Mouse (Mus musculus): ENCODE measurements at regions not wholly inside any gene's neighbourhood (a gene's known extent, or its start where the extent isn't known, plus 50 kb on each side); places are given as distances from the start of the nearest gene placed in this dataset.

DNA sequence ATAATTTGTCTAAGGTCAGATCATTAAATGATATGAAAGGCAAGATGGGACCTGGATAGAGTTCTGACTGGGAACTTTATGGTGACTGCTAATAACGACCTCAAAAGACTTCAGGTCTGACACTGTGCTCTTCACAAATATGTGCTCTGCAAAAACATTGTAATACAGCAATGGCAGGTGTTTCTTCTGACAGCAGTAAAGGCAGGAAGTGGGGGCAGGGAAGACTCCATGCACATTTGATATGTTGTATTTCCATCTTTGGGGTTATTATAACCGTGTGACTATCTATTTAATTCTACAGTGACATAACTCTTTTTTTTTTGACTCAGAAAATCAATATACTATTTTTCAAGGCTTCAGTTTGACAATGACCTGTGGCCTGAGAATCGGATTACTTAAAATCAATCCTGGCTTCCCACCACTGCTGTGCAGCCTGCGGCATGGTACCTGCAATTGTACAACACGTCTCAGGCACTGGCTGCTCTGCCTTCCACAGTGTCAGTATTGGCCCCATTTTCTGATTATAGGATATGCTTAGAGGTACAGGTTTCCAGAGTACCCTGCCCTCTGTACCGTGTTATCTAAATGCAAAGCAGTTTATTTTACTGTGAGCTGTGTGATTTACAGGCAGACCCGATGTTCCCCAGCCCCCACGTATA lies 139.4 kb downstream of the Klf6 start:
- no peaks in the 10 kb centered on the region for H3K4me1 ChIP-seq
- no peaks in the 10 kb centered on the region for H3K27me3 ChIP-seq
- H3K4me3 ChIP-seq (replicated peaks), result no peak overlapping the region
- no peak overlapping the region for H3K4me2 ChIP-seq (replicated peaks)
- no peak overlapping the region for H3K9ac ChIP-seq
- no peaks in the 10 kb centered on the region for H3K36me3 ChIP-seq
- 71% methylated on average over 8 of the region's 8 CpGs for WGBS
- H3K9me3 ChIP-seq (replicated peaks), result no peaks in the 10 kb centered on the region
- no peak overlapping the region for H3K27ac ChIP-seq (replicated peaks)
- ATAC-seq (ENCODE audit: insufficient number of reproducible peaks, low FRiP score, low TSS enrichment, low read depth), result no peak

DNA sequence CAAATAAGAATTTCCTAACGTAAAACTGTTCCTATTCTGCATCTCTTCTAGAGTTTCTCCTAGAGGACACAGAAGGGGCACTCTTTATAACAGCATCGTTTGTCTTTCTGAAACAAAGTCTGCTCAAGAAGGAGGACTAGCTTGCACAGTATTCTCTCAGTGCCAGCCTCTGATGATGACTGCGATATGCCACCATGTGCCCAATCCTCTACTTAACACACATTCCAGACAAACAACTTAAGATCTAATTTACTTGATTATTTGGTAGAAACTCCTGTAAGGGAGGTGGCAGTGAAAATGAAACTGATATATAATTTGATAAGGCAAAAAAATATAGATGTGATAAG lies 139.9 kb downstream of the Klf6 start:
- ATAC-seq (ENCODE audit: insufficient number of reproducible peaks, low FRiP score, low TSS enrichment, low read depth), result no peak
- 78% methylated on average over 3 of the region's 3 CpGs for WGBS
- Histone ChIP-seq H3K4me2 (replicated peaks) (no peak overlapping the region), H3K4me1 (no peaks in the 10 kb centered on the region), H3K27ac (replicated peaks) (no peak overlapping the region), H3K27me3 (no peaks in the 10 kb centered on the region), H3K9ac (no peak overlapping the region), H3K36me3 (no peaks in the 10 kb centered on the region), H3K9me3 (replicated peaks) (no peaks in the 10 kb centered on the region), H3K4me3 (replicated peaks) (no peak overlapping the region)

DNA sequence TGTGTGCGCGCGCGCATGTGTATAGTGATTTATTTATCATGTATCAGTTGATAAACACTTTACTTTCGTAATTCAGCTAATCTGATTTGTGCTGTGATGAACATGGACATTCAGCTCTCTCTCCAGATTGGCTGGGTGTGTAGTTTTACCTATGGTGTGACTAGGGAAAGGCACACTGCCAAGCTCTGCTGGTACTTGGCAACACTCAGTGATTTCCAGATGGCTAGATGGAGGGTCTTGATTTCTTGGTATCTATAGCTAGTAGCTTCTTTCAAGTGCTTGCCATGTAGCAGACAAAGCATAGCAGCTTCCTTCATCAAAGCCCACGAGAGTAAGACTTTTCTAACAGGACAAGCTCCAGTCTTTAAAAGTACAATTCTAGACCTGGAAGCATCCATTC lies 144.6 kb downstream of the Klf6 start:
- 85% methylated on average over 6 of the region's 6 CpGs for WGBS
- no peak for ATAC-seq (ENCODE audit: insufficient number of reproducible peaks, low FRiP score, low TSS enrichment, low read depth)

DNA sequence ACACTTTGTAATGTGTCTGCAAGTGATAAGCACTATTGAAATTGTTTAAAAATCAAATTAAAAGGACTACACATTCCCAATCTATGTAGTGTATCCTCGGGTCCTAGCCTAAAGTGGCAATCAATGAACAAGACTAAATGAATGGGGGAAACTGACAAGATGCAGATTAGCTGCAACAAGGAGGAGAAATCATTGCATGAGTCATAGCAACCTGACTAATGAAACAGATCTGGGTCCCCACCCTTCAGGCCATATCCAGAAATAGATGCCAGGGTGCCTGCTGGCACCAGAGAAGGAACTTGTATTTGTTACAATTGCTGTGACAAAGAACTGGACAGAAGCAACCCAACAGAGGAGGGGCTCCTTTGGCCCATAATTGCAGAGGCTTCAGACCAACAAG lies 148.4 kb downstream of the Klf6 start:
- no peak overlapping the region for H3K4me3 ChIP-seq (replicated peaks)
- no peaks in the 10 kb centered on the region for H3K4me1 ChIP-seq
- no peak overlapping the region for H3K4me2 ChIP-seq (replicated peaks)
- no peaks in the 10 kb centered on the region for H3K27me3 ChIP-seq
- no peak overlapping the region for H3K9ac ChIP-seq
- 78% methylated on average over 1 of the region's 1 CpGs for WGBS
- ATAC-seq (ENCODE audit: insufficient number of reproducible peaks, low FRiP score, low TSS enrichment, low read depth), result no peak
- no peaks in the 10 kb centered on the region for H3K36me3 ChIP-seq
- no peaks in the 10 kb centered on the region for H3K9me3 ChIP-seq (replicated peaks)
- H3K27ac ChIP-seq (replicated peaks), result no peak overlapping the region

More for the DNA sequence above, 144.6 kb downstream of the Klf6 start:
- no peaks in the 10 kb centered on the region for H3K9me3 ChIP-seq (replicated peaks)
- no peak overlapping the region for H3K4me2 ChIP-seq (replicated peaks)
- H3K4me1 ChIP-seq, result no peaks in the 10 kb centered on the region
- no peak overlapping the region for H3K27ac ChIP-seq (replicated peaks)
- H3K27me3 ChIP-seq, result no peaks in the 10 kb centered on the region
- H3K9ac ChIP-seq, result no peak overlapping the region
- H3K4me3 ChIP-seq (replicated peaks), result no peak overlapping the region
- H3K36me3 ChIP-seq, result no peaks in the 10 kb centered on the region

DNA sequence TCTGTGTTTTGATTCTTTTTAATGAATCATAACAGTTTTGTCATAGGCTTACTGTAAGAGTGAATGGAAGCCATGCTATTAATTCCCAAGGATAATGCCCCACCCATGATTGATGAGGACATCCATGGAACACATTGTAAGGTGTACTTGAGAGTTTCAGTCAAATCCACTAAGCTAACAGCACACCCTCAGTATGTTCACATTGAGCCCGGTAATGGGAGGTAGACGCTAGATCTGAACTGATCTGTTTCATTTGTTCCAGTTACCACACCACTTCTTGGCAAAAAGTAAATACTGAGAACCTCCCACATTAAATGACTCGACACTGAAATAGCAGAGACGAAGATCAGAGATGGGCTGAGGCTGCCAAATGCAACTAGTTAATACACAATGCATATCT lies 165.9 kb downstream of the Klf6 start:
- Histone ChIP-seq H3K9ac (no peak overlapping the region), H3K4me2 (replicated peaks) (no peak overlapping the region), H3K36me3 (no peaks in the 10 kb centered on the region), H3K4me1 (0 out of 2 replicates have a peak, but pooled peaks cover 8% of the 10 kb centered on the region), H3K4me3 (replicated peaks) (no peak overlapping the region), H3K27me3 (no peaks in the 10 kb centered on the region), H3K9me3 (replicated peaks) (no peaks in the 10 kb centered on the region), H3K27ac (replicated peaks) (no peak overlapping the region)
- ATAC-seq (ENCODE audit: insufficient number of reproducible peaks, low FRiP score, low TSS enrichment, low read depth), result no peak
- WGBS, result 74% methylated on average over 4 of the region's 4 CpGs

DNA sequence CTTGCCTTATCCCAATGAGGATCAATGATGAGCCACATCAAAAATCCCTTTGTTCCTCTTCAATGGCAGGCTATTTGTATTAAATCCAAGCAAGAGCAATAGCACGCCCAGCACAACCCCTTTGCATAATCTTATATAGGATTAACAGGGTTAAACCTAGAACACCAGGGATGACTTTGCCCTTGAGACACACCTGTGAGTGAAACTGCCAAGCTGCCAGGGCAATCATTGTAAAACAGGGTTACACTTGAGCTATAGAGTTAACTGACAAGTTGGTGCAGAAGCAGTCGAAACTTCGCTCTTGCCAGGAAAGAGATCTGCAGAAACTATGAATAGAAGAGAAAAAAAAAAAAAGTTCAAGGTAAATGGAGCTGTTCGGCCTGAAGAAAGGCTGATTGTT lies 167.6 kb downstream of the Klf6 start:
- Histone ChIP-seq H3K27ac (replicated peaks) (no peak overlapping the region), H3K9me3 (replicated peaks) (no peaks in the 10 kb centered on the region), H3K9ac (no peak overlapping the region), H3K36me3 (no peaks in the 10 kb centered on the region), H3K4me2 (replicated peaks) (no peak overlapping the region), H3K4me3 (replicated peaks) (no peak overlapping the region), H3K27me3 (no peaks in the 10 kb centered on the region), H3K4me1 (0 out of 2 replicates have a peak, but pooled peaks cover 8% of the 10 kb centered on the region)
- 25% methylated on average over 4 of the region's 4 CpGs for WGBS
- no peak for ATAC-seq (ENCODE audit: insufficient number of reproducible peaks, low FRiP score, low TSS enrichment, low read depth)

DNA sequence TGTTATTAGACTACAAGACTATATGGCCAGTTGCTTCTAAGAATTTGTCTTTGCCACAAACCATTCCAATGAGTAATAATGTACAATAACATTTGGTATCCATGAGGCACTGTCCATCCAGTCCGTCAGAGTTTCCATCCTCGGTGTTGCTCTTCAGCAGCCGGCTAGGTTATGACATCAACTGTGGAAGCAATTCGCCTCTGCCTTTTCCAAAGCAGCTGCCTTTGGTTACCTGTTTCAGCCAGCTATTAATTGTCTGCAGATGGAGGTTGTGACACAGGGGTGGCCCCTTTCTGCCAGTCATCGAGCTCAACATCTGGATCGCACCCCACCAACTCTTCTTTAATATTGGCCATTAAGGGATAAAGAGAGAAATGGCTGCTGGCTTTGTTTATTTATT lies 168.2 kb downstream of the Klf6 start:
- no peaks in the 10 kb centered on the region for H3K9me3 ChIP-seq (replicated peaks)
- H3K4me2 ChIP-seq (replicated peaks), result no peak overlapping the region
- 33% methylated on average over 6 of the region's 6 CpGs for WGBS
- 0 out of 2 replicates have a peak, but pooled peaks cover 8% of the 10 kb centered on the region for H3K4me1 ChIP-seq
- H3K36me3 ChIP-seq, result no peaks in the 10 kb centered on the region
- no peak for ATAC-seq (ENCODE audit: insufficient number of reproducible peaks, low FRiP score, low TSS enrichment, low read depth)
- H3K27me3 ChIP-seq, result no peaks in the 10 kb centered on the region
- no peak overlapping the region for H3K9ac ChIP-seq
- H3K27ac ChIP-seq (replicated peaks), result no peak overlapping the region; the same call in 1 of the 2 replicates
- no peak overlapping the region for H3K4me3 ChIP-seq (replicated peaks)

DNA sequence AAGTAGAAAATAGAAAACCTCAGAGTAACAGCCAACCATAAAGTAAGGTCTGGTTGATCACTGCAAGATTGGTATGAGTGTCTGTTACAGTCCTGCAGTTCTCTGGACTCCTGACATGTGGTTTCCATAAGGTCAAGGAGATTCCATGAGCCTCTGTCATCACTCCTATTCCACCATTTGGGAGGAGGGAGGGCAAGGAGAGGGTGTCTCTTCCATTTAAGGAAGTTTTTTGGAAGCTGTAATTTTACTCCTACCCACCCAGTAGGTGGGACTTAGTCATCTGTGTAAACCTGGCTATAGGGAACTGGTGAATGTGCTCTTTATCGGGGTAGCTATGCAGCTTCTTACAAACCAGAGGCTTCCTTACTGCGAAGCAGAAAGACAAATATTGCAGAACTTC lies 168.8 kb downstream of the Klf6 start:
- no peaks in the 10 kb centered on the region for H3K36me3 ChIP-seq
- 58% methylated on average over 2 of the region's 2 CpGs for WGBS
- H3K9me3 ChIP-seq (replicated peaks), result no peaks in the 10 kb centered on the region
- ATAC-seq (ENCODE audit: insufficient number of reproducible peaks, low FRiP score, low TSS enrichment, low read depth), result no peak
- H3K4me1 ChIP-seq, result 0 out of 2 replicates have a peak, but pooled peaks cover 8% of the 10 kb centered on the region
- H3K4me3 ChIP-seq (replicated peaks), result no peak overlapping the region
- H3K27me3 ChIP-seq, result no peaks in the 10 kb centered on the region
- no peak overlapping the region for H3K27ac ChIP-seq (replicated peaks)
- no peak overlapping the region for H3K4me2 ChIP-seq (replicated peaks)
- no peak overlapping the region for H3K9ac ChIP-seq

DNA sequence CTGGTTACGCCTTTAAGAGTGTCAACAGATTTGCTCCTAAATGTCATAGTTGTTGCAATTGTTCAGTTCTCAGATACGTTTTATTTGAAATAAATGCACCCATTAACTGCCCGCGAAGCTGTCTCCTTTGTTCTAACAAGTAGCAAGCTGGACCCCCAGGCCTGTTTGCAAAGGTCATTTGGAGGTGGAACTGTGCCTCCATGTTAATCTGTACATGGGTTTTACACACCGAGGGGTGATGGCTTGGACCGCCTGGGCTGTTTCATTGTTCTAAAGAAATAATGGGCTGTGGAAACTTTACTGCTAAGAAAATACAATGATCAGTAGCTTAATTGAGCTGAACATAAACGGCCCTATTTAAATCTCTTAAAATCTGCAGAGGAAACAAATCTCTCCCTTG lies 178.8 kb downstream of the Klf6 start:
- Histone ChIP-seq H3K4me1 (no peaks in the 10 kb centered on the region), H3K27ac (replicated peaks) (no peak overlapping the region), H3K9ac (no peak overlapping the region), H3K36me3 (no peaks in the 10 kb centered on the region), H3K4me2 (replicated peaks) (no peak overlapping the region), H3K4me3 (replicated peaks) (no peak overlapping the region), H3K9me3 (replicated peaks) (no peaks in the 10 kb centered on the region), H3K27me3 (no peaks in the 10 kb centered on the region)
- no peak for ATAC-seq (ENCODE audit: insufficient number of reproducible peaks, low FRiP score, low TSS enrichment, low read depth)
- WGBS, result 75% methylated on average over 7 of the region's 7 CpGs

DNA sequence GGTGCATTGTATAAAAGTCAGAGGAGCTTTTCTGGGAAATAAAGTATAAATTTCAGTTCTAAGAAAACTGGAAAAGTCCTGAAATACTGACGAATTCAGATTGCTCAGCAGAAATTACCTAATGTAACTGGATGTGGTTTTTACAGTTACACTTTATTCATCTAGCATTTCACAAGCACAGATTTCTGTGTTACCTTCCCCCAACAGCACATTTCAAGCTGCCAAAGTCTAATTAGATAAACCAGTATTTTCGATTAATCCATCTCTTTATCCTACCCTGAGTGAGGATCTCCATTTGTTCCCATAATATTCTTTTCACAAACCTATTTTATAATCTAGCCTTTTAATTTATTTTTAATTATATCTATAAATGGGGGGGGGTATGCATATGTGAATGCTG lies 179.4 kb downstream of the Klf6 start:
- H3K4me1 ChIP-seq, result no peaks in the 10 kb centered on the region
- no peaks in the 10 kb centered on the region for H3K9me3 ChIP-seq (replicated peaks)
- no peaks in the 10 kb centered on the region for H3K27me3 ChIP-seq
- no peak overlapping the region for H3K27ac ChIP-seq (replicated peaks)
- H3K4me2 ChIP-seq (replicated peaks), result no peak overlapping the region
- 81% methylated on average over 2 of the region's 2 CpGs for WGBS
- no peaks in the 10 kb centered on the region for H3K36me3 ChIP-seq
- ATAC-seq (ENCODE audit: insufficient number of reproducible peaks, low FRiP score, low TSS enrichment, low read depth), result no peak
- H3K4me3 ChIP-seq (replicated peaks), result no peak overlapping the region
- H3K9ac ChIP-seq, result no peak overlapping the region

DNA sequence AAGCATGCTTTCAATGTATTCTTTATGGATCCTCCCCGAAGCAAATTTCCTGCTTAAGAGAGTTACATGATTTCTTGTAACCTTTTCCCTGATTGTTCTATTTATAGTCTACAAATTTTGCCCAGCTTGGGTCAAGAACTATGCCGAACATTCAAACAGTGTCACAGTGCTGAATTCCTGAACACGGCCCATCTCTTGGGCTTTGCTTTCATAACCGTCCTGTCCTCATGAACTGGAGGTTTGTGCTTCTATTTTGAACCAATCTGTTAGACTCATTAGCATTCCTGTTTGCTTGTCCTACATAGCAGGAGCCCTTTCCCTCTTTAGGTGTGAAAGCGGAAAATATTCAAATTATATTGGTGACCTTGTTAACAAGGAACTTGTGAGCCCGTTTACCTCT lies 181.2 kb downstream of the Klf6 start:
- no peak overlapping the region for H3K4me2 ChIP-seq (replicated peaks)

DNA sequence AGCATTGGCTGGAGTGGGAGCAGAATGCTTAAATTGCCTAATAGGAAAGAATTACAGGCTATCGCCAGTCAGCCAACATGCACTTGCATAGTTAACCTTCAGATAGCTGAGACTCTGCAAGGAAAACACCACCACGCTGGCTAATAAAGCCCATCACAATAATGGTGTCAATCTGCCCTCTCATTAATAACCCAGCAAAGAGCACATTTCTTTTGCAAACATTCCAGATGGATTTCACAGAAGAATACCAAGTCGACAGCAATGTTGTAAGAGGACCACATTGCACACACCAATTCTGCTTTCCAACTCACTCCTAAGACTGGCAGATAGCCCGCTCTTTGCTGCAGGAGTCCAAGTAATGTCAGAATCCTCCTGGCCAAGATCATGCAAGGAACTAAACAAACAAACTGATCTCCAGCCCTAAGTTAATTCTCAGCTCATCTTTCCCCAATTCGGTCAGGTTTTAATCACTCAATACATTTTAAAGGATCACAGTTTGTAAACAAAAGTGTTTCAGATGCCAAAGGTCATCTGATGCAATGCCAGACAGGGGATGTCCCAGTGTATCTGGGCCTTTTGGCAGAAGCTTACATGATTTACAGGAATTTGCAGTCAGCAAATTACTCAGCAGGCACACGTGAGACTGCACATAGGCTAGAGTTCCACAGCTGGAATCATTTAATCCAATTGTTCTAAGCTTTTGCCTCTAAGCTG lies 198.4 kb downstream of the Klf6 start:
- WGBS, result 16% methylated on average over 6 of the region's 6 CpGs
- no peaks in the 10 kb centered on the region for H3K27me3 ChIP-seq
- no peaks in the 10 kb centered on the region for H3K36me3 ChIP-seq
- peak; percentile 75; the same call in 1 of the 2 replicates for ATAC-seq (ENCODE audit: insufficient number of reproducible peaks, low FRiP score, low TSS enrichment, low read depth)
- no peak overlapping the region for H3K4me3 ChIP-seq (replicated peaks)
- H3K27ac ChIP-seq (replicated peaks), result peak overlapping the region; percentile 48; the same call in 1 of the 2 replicates
- H3K4me1 ChIP-seq, result peaks cover 12% of the 10 kb centered on the region
- H3K9me3 ChIP-seq (replicated peaks), result no peaks in the 10 kb centered on the region
- H3K9ac ChIP-seq, result no peak overlapping the region
- H3K4me2 ChIP-seq (replicated peaks), result 0 out of 2 replicates have a peak overlapping the region, but pooled peaks have one; percentile 18

More for the DNA sequence above, 181.2 kb downstream of the Klf6 start:
- Histone ChIP-seq H3K9ac (no peak overlapping the region), H3K36me3 (no peaks in the 10 kb centered on the region), H3K27me3 (no peaks in the 10 kb centered on the region), H3K9me3 (replicated peaks) (no peaks in the 10 kb centered on the region), H3K4me3 (replicated peaks) (no peak overlapping the region), H3K27ac (replicated peaks) (no peak overlapping the region), H3K4me1 (no peaks in the 10 kb centered on the region)
- no peak for ATAC-seq (ENCODE audit: insufficient number of reproducible peaks, low FRiP score, low TSS enrichment, low read depth)
- WGBS, result 78% methylated on average over 6 of the region's 6 CpGs

Data from embryonic facial prominence, embryonic 15.5 days (tissue).